Mouse (Mus musculus) ovary, postnatal 36 days (tissue): ENCODE data around the gene Olfr775.

ENCODE experiments used
- DNase-seq: peaks from one replicate; pipeline ENCODE4 v3.0.0; 2022; ENCODE audit warnings: low spot score, mixed read lengths

Olfr775 gene

GRCm38 (mm10) chr10:129248112-129248511, at the start of gene Olfr775:
Gene Olfr775, plus strand, starts transcription at chr10:129248412.
- DNase-seq, result no peak

DNA sequence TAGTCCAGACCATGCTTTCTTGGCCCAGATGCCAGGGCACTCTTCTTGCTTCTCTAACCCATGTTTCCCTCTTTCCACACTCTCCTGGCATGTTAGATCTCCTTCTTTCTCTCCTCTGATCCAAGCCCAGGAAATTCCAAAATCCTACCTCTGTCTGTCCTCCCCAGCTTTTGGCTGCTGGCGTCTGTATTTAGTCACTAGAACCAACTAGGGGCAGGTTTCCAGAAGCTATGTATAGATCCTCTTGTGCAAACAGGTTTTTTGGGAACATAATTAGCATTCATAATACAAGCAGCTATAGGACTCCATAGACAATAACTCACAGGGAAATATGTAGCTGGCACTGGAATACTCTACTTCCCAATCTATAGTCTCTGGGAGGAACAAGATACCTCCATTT, 17.5 kb upstream of the Olfr775 start:
- DNase-seq, result no peak

DNA sequence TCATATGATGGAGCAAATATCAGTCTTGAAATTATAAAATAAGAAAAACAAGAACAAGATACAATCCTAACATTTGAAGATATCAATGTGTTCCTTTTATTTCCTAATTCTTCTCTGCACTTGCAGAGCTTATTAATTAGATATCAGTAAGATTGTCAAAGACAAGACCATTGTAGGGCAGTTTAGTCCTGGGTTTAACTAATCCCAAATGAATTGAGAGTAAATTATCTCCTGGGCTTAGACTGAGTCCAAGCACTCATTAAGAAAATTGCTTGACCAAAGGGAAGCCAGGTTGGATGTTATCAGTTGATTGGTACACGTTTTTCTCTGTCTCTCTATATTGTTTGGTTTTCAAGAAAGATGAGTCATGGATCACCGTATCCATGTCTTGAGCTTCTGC, 12.3 kb upstream of the Olfr775 start, which contains the start of gene Olfr774:
Gene Olfr774 (plus strand): TSS at position 301 of the 400 bp plus-strand sequence.
- DNase-seq, result no peak

DNA sequence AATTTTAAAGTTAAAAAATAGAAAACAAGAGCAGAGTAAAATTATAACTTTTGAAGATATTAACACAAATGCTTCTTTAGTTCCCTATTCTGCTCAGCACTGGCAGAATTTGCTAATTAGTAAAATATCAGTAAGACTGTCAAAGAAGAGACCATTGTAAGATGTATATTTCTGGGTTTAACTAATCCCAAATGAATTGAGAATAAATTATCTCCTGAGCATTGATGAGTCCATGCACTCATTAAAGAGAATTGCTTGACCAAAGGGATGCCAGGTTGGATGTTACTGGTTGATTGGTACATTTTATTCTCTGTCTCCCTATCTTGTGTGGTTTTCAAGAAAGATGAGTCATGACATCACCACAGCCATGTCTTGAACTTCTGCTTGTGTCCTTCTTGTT, 10.6 kb downstream of the Olfr775 start, which contains the start of gene Olfr776:
Gene Olfr776 (plus strand): TSS at position 301 of the 400 bp plus-strand sequence.
- DNase-seq, result no peak

DNA sequence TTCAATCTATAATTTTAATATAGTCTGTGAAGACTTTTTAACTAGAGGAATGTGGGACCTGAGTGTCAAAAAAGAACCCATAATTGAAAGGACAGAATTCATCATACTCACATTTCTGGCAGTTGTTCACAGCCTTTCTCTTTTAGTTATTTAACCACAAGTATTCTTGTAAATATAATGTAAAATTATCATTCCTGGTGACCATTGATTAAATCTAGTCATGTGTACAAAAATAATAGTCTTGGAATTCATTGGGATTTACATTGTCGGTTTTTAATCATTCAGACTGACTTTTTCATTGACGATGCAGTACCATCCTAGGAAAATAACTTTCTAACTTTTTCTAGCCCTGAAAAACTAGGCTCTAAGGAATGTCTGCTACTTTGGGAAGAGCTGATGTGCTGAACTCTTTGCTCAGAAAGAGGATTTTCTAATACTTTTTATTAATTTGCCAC, 22.9 kb downstream of the Olfr775 start, which contains the start of gene Olfr777:
Gene Olfr777 (minus strand): TSS at position 405 of the 455 bp plus-strand sequence.
- DNase-seq, result no peak
